Mouse (Mus musculus) A20 (cell line): ENCODE results near the gene Atxn2l.

Source experiments
- DNase-seq: peaks from one replicate; pipeline ENCODE4 v3.0.0-alpha.2; 2011; ENCODE audit warnings: low read depth, low spot score

Atxn2l gene

GRCm38 (mm10) chr7:126463547-126463946, 39.7 kb downstream of the Atxn2l start:
- no peak for DNase-seq

GRCm38 (mm10) chr7:126463004-126463403, 40.2 kb downstream of the Atxn2l start, which contains the start of gene Atp2a1:
Gene Atp2a1 (minus strand): TSS chr7:126463108.
- DNase-seq, result no peak

GRCm38 (mm10) chr7:126461626-126462025, 41.6 kb downstream of the Atxn2l start:
- DNase-seq, result no peak

GRCm38 (mm10) chr7:126460623-126461399, 42.4 kb downstream of the Atxn2l start:
- DNase-seq, result no peak

DNA sequence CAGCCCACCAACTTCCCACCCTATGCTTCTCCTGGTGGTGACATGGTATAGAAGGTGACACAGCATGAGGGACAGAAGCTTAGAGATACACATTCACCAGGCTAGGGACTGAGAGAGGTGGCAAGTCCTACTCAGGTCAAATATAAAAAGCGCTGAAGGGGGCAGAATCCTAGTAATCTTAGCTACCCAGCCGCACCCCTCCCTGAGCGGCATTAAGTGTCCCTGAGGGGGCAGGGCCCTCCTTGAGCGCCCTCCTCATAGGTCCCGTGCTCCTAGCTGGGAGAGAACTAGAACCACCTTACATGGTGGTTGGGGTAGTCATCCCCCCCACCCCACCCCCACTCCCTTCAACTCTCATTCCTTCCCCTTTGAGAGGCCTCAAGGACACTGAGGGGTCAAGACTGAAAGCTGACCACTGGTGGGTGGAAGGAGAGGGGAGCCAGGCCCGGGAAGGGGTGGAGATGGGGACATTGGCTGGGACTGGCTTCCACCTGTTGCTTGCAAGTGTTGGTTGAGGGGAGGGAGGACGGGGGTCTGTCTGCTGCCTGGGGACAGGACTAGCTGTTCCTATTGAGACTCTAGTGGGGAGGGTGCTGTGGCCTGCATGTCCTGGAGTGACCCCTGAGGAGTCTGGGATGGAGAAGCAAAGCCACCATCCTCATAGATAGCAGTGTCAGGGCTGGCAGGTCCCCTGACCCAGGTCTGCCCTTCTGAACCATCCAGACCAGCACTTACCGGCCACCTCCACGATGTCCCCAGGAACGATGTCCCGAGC, 44.2 kb downstream of the Atxn2l start:
- no peak for DNase-seq

DNA sequence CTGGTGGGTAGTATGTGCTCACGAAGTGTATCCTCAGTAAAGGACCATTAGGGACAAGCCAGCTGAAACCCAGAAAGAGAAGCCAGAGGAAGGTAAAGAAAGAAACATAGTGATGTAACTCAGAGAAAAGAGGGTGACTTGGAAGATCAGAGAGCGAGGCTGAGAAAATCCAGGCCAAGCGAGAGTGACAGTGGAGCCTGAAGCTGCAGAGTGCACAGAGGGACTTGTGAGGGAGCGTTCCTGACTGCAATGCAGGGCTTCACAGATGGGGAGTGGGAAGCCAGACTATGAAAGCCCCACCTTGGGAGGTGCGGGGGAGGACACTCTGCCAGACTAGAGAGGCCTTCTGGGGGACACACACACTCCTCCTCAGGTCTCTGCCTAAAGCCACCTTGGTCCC, 45.0 kb downstream of the Atxn2l start:
- no peak for DNase-seq

- DNase-seq, result no peak
Measured at GRCm38 (mm10) chr7:126456382-126457266, 46.6 kb downstream of the Atxn2l start.

DNA sequence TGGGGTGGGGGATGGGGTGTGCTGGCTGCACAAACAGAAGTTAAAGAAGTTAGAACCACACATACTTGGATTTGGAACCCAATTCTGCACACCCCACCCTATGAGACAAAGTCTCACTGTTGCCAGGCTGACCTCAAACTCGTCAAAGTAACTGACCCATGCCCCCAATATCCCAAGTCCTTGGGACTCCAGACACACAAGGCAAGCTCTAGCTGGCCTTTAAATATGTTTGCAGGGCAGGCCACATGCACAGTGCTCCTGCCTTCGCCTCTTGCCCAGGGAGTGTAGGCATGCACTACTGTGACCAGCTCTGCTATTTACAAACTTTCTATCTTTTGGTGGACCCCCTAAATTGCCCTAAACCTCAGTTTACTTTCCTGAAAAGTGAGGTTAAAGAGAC, 48.0 kb downstream of the Atxn2l start:
- no peak for DNase-seq

GRCm38 (mm10) chr7:126453861-126454260, 49.4 kb downstream of the Atxn2l start:
- peak; percentile 48 for DNase-seq

- DNase-seq, result no peak
Measured at GRCm38 (mm10) chr7:126452244-126452643, 51.0 kb downstream of the Atxn2l start.

GRCm38 (mm10) chr7:126450641-126451040, 52.6 kb downstream of the Atxn2l start:
- DNase-seq, result no peak

DNA sequence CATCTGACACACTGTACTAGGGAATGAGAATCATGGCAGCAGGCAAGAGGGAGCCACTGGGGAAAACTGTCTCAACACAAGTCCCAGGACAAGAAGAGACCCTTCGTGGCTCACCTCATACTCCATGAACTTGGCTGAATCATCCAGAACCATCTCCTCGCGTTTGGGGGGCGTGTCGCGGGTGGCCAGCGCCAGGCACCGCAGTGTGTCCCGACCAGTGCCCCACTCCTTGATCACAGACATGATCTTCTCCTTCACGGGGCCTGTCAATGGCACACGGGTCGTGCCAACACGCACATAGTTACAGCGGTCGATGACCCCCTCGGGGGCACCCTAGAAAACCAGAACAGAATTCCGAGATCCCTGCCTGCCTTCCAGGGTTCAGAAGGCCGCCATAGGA, 53.2 kb downstream of the Atxn2l start:
- no peak for DNase-seq

DNA sequence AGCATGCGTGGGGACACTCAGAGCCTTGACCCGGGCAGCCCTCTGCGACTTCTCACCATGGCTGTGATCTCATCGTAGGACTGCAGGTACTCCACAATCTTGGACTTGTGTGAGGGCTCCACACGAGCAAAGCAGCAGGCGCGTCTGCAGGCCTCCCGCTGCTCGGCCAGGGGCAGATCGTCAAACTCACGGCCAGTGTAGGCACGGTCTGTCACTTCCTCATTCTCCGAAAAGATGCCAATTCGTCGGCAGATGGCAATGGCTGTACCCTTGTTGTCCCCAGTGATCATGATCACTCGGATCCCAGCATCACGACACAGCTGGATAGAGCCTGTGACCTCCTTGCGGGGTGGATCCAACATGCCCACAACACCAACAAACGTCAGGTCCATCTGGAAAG, 54.8 kb downstream of the Atxn2l start:
- DNase-seq, result no peak

- no peak for DNase-seq
Measured at GRCm38 (mm10) chr7:126446217-126446616, 57.0 kb downstream of the Atxn2l start.

DNA sequence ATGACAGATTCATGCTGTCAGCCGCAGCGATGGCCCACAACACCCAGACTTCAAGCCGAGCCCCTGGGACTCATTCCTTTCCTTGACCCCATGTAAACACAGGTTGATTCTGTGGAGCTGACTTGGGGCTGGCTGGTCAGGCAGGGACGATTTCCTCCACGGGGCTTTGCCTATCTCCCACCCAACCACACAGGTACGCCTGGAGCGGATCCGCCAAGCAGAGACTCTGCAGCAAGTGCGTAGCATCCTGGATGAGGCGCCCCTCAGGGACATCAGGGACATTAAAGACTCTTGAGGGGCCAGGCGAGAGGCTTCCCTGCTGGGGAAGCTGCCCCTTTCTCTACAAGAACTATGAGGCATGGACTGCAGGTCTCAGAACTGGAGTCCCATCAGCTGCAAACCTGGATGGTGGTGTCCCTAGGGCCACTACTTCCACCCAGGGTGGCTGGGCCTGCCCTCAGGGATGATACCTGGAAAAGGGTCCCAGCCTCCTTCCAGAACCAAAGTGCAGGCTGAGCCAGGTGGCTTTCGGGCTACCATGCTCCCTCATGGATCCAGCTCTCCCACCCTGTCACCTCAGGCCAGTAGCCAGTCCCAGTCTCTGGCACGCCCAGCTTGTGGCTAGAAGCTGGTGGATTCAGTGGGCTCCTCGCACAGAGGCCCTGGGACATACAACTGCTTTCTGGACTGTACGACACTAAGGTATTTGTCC, 58.0 kb downstream of the Atxn2l start:
- no peak for DNase-seq

DNA sequence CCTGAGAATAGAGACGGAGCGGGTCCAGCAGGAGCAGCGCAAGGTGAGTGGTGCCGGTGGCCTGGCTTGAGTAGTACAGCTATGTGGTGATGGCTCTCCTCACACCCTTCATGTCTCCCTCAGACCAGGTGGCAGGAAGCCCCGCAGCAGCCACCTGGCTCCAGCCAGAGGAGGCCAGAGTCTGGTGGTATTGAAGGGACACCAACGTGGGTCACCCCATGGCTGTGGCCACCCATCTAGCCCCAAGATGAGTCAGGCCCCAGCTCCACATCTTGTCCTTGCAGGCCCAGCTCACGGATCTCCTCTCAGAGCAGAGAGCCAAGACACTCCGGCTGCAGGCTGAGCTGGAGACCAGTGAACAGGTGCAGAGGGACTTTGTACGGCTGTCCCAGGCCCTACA, 58.7 kb downstream of the Atxn2l start:
- no peak for DNase-seq

DNA sequence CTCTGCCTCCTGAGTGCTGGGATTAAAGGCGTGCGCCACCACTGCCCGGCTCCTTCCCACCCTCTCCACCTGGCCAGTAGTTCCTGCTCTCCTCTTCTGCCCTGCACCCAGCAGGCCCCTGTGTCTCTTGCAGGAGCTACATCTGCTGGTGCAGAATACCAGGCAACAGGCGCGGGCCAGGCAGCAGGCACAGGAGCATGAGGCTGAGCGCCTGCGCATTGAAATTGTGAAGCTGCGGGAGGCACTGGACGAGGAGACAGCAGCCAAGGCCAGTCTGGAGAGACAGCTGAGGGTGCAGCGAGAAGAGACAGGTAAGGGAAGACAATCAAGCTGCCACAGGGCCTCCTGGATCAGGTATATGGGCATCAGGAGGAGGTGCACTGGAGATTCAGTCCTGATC, 59.2 kb downstream of the Atxn2l start:
- no peak for DNase-seq
